Mouse (Mus musculus) lung, embryonic 14.5 days (tissue): Measurements from ENCODE around the gene Hdx. TPM values are rescaled to one million over a fixed set of nuclear protein-coding genes. Genes with fewer than 3 reads are reported as not detected.

ENCODE experiments used
- ATAC-seq: fragments of 200-750 bp; cut with Nextera tagmentation; 2 replicates; pipeline ENCODE4 v1.8.0; 2017; ENCODE audit warnings: mild to moderate bottlenecking, moderate TSS enrichment, moderate library complexity; ENCODE audit not compliant: insufficient read depth
- DNase-seq: peaks from one replicate; pipeline ENCODE4 v3.0.0-alpha.2; 2015
- H3K27ac ChIP-seq: fragments of 300-500 bp; sonication (generic); 2 replicates; pipeline ENCODE4 v1.5.1; 2014; ENCODE audit warnings: low read depth, mild to moderate bottlenecking, moderate library complexity
- H3K27me3 ChIP-seq: fragments of 300-500 bp; sonication (generic); 2 replicates; pipeline ENCODE4 v1.6.1; 2014; ENCODE audit warnings: low read length, control low read depth; ENCODE audit not compliant: insufficient read depth
- H3K36me3 ChIP-seq: fragments of 300-500 bp; sonication (generic); 2 replicates; pipeline ENCODE4 v1.6.1; 2014; ENCODE audit warnings: control low read depth; ENCODE audit not compliant: insufficient read depth
- H3K4me1 ChIP-seq: fragments of 300-500 bp; sonication (generic); 2 replicates; pipeline ENCODE4 v1.6.1; 2014; ENCODE audit warnings: antibody characterized with exemption, control low read depth; ENCODE audit not compliant: insufficient read depth
- H3K4me2 ChIP-seq: fragments of 300-500 bp; sonication (generic); 2 replicates; pipeline ENCODE4 v1.6.1; 2014; ENCODE audit warnings: mild to moderate bottlenecking
- H3K4me3 ChIP-seq: fragments of 300-500 bp; sonication (generic); 2 replicates; pipeline ENCODE4 v1.5.1; 2014; ENCODE audit warnings: low read depth, low read length
- H3K9ac ChIP-seq: fragments of 300-500 bp; sonication (generic); 2 replicates; pipeline ENCODE4 v1.6.1; 2014
- H3K9me3 ChIP-seq: fragments of 300-500 bp; sonication (generic); 2 replicates; pipeline ENCODE4 v1.6.1; 2016; ENCODE audit warnings: low read depth, low read length, control low read depth
- CTCF ChIP-seq: IDR thresholded peaks from 2 replicates; pipeline ENCODE4 v1.5.1; 2016; ENCODE audit warnings: antibody characterized with exemption, low read depth
- WGBS: fragments of 180-500 bp; shearing (Covaris S2); extraction: QIAGEN DNeasy Blood & Tissue Kit; methylation state at CpG from one replicate; pipeline ENCODE4 v1.1.7; 2014; 5-methylcytosine and 5-hydroxymethylcytosine counted together
- polyA plus RNA-seq: library from polyadenylated mRNA; unstranded; fragments of >200 nt; fragmentation: Nextera tagmentation; extraction: Ambion mirVana; gene quantifications from 2 replicates; pipeline ENCODE4 v1.2.1, GENCODE M21; 2014

Hdx gene
- polyA plus RNA-seq: 1.4 and 1.5 TPM in 2 replicates

DNA sequence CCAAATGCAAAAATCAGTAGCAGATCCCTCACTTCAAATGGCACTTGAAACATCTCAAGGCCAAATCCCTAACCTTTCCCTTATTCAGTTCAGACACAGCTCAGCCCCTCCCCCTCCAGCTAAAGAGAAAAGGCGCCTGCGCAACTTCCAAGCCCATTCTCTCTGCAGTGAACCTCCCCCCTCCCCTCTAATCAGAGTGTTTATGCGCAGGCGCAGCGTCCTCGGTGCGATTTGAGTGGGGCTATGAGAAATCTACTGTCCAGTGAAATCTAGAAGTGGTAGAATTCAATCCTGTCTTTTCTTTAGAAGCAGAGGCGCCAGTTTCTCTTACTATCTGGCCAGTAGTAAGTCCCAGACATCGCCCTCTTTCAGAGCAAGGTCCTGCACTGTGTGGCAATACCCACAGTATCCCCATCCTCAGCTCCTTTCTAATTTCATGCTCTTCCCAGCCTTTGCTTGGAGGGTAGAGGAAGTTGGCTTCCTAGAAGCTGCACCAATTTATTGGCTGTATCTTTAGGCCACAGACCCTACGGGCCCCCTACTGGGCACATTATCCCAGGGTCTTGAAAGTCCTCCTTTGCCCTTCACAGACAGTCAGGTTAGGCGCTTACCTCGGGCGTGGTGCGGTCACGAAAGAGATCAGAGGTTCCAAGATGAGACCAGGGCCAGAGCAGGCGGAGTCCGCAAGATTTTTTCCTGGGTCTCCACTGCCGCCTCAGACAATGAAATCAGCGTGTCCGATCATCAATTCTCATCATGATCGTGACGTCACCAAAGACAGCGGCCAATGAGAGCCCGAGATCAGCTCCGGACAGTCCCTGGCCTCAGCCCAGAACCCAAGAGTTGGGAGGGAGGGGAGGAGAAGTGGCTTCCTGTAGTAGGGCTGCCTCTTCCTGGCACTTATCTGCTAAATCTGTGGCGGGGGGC, at the start of gene Hdx:
Gene Hdx (minus strand): TSS at position 724 of the 927 bp plus-strand sequence.
- H3K9me3 ChIP-seq: no peaks in the 10 kb centered on the region
- no peaks in the 10 kb centered on the region for H3K36me3 ChIP-seq
- ATAC-seq: peak; percentile 94
- TF ChIP-seq CTCF: peak; percentile 25
- H3K4me3 ChIP-seq: peak within 1 kb of the TSS; percentile 42
- peak within 1 kb of the TSS; percentile 53 for H3K4me2 ChIP-seq
- WGBS: 13% methylated on average over 26 of the region's 26 CpGs
- H3K9ac ChIP-seq: peak within 1 kb of the TSS; percentile 48
- H3K4me1 ChIP-seq: no peaks in the 10 kb centered on the region
- H3K27ac ChIP-seq: peak within 1 kb of the TSS; percentile 63; the same call in 1 of the 2 replicates
- no peaks in the 10 kb centered on the region for H3K27me3 ChIP-seq
- DNase-seq: peak; percentile 83

DNA sequence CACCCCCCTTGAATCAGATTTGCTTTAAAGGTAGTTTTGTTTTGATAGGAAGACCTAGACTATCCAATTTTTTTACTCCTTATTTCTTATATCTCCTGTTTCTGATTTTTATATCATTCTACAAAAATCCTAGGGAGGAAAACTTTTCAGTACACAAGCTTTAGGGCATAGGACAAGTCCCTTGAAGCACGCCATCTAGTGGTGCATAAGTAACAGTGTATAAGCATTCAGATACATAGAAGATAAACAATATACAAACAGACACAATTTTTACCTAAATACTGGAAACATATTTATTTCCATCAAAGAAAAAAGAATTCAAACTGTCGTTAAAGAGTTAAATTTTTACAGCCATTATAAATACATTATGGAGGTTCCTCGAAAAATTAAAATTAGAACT, 11.2 kb downstream of the Hdx start:
- no peak overlapping the region for H3K9ac ChIP-seq
- H3K27ac ChIP-seq: no peak overlapping the region
- ATAC-seq (no peak), DNase-seq (no peak)
- no peaks in the 10 kb centered on the region for H3K36me3 ChIP-seq
- H3K4me2 ChIP-seq: no peak overlapping the region
- no peak overlapping the region for H3K4me3 ChIP-seq
- no peaks in the 10 kb centered on the region for H3K9me3 ChIP-seq
- no peaks in the 10 kb centered on the region for H3K27me3 ChIP-seq
- H3K4me1 ChIP-seq: no peaks in the 10 kb centered on the region
- TF ChIP-seq CTCF: no peak
- WGBS: 52% methylated on average over 3 of the region's 3 CpGs

GRCm38 (mm10) chrX:111671685-111672084, 25.2 kb downstream of the Hdx start:
- H3K27ac ChIP-seq: no peak overlapping the region
- no peaks in the 10 kb centered on the region for H3K36me3 ChIP-seq
- no peak overlapping the region for H3K4me3 ChIP-seq
- H3K4me2 ChIP-seq: no peak overlapping the region
- WGBS: 57% methylated on average over 3 of the region's 3 CpGs
- no peaks in the 10 kb centered on the region for H3K4me1 ChIP-seq
- TF ChIP-seq CTCF: no peak
- ATAC-seq: no peak
- no peak overlapping the region for H3K9ac ChIP-seq
- peak; percentile 14 for DNase-seq
- H3K27me3 ChIP-seq: no peaks in the 10 kb centered on the region
- no peaks in the 10 kb centered on the region for H3K9me3 ChIP-seq

- no peaks in the 10 kb centered on the region for H3K27me3 ChIP-seq
- no peak overlapping the region for H3K27ac ChIP-seq
- H3K9ac ChIP-seq: no peak overlapping the region
- ATAC-seq (no peak; the same call in 1 of the 2 replicates), DNase-seq (peak; percentile 61)
- TF ChIP-seq CTCF: no peak
- no peak overlapping the region for H3K4me3 ChIP-seq
- no peaks in the 10 kb centered on the region for H3K36me3 ChIP-seq
- H3K4me1 ChIP-seq: no peaks in the 10 kb centered on the region
- no peak overlapping the region for H3K4me2 ChIP-seq
- H3K9me3 ChIP-seq: no peaks in the 10 kb centered on the region
- WGBS: 62% methylated on average over 5 of the region's 5 CpGs
These were observed 36.5 kb downstream of the Hdx start for GRCm38 (mm10) chrX:111660381-111660780.

GRCm38 (mm10) chrX:111658671-111659070, 38.2 kb downstream of the Hdx start:
- no peaks in the 10 kb centered on the region for H3K27me3 ChIP-seq
- no peak overlapping the region for H3K27ac ChIP-seq
- H3K4me2 ChIP-seq: no peak overlapping the region
- no peaks in the 10 kb centered on the region for H3K4me1 ChIP-seq
- DNase-seq: no peak
- WGBS: 91% methylated on average over 4 of the region's 4 CpGs
- H3K9me3 ChIP-seq: no peaks in the 10 kb centered on the region
- ATAC-seq: no peak
- 0 out of 2 replicates have a peak, but pooled peaks have one; percentile 12 for TF ChIP-seq CTCF
- no peak overlapping the region for H3K9ac ChIP-seq
- H3K4me3 ChIP-seq: no peak overlapping the region
- H3K36me3 ChIP-seq: no peaks in the 10 kb centered on the region

- no peaks in the 10 kb centered on the region for H3K27me3 ChIP-seq
- H3K4me2 ChIP-seq: no peak overlapping the region
- ATAC-seq (no peak), DNase-seq (no peak)
- no peak for TF ChIP-seq CTCF
- H3K4me1 ChIP-seq: no peaks in the 10 kb centered on the region
- H3K27ac ChIP-seq: no peak overlapping the region
- no peak overlapping the region for H3K4me3 ChIP-seq
- no peaks in the 10 kb centered on the region for H3K36me3 ChIP-seq
- H3K9me3 ChIP-seq: no peaks in the 10 kb centered on the region
- H3K9ac ChIP-seq: no peak overlapping the region
- whole genome bisulfite sequencing: 46% methylated on average over 4 of the region's 4 CpGs
These were observed 51.9 kb downstream of the Hdx start for GRCm38 (mm10) chrX:111644945-111645344.

- no peak overlapping the region for H3K4me2 ChIP-seq
- H3K27ac ChIP-seq: no peak overlapping the region
- H3K36me3 ChIP-seq: no peaks in the 10 kb centered on the region
- H3K27me3 ChIP-seq: no peaks in the 10 kb centered on the region
- no peaks in the 10 kb centered on the region for H3K4me1 ChIP-seq
- no peaks in the 10 kb centered on the region for H3K9me3 ChIP-seq
- DNase-seq (no peak), ATAC-seq (no peak)
- 74% methylated on average over 5 of the region's 5 CpGs for whole genome bisulfite sequencing
- no peak overlapping the region for H3K4me3 ChIP-seq
- H3K9ac ChIP-seq: no peak overlapping the region
- TF ChIP-seq CTCF: no peak
These were observed 56.3 kb downstream of the Hdx start for GRCm38 (mm10) chrX:111640616-111641015.
